ENCODE assay signal across 26 mouse cellular contexts in genomic region chr7:19426349-19426748, GRCm38 (mm10). TPM values are rescaled to one million over a fixed set of nuclear protein-coding genes. Genes with fewer than 3 reads are reported as not detected.
DNase-seq lines count a peak whose midpoint lies in the region; ATAC-seq and TF ChIP-seq lines count a peak whose summit lies in the region.
"Had no signal": no experiment of that assay in that cellular context is flagged by ENCODE, and none has a peak within 500 bp of the region (broad histone marks: within the 10 kb centered on the region; RNA-seq: fewer than 3 reads in every experiment).

No protein-coding gene starts in this region.

- no peak for DNase-seq in frontal cortex, postnatal 10 days (ENCODE audit: low spot score in 2 of 2)
- DNase-seq in left cerebral cortex, postnatal 36 days (ENCODE audit: low spot score in 2 of 2) = peak; percentile 47 to 56
- DNase-seq in left cerebral cortex, adult 8-10 months (ENCODE audit: low spot score in 2 of 2) = no peak
- no peak for DNase-seq in testis, postnatal 14 days (ENCODE audit: low spot score)
- DNase-seq in embryo, embryonic 11 days = no peak
- DNase-seq: adrenal gland, postnatal 14 days; cerebellum, adult 8-10 months; cerebellum, postnatal 36 days; gastrocnemius, postnatal 25 days; heart, adult 18-20 months; heart, postnatal 36 days; kidney, adult 11 months; kidney, postnatal 4 days; lung, postnatal 4 days; spleen, adult 18-20 months; thymus, postnatal 14 days had no signal

- no peak for TF ChIP-seq POLR2A in testis, adult 2 months (IDR thresholded peaks at IDR 0.05; ENCODE audit: control insufficient read depth, low read depth, low read length)

- no peak for TF ChIP-seq CTCF in testis, adult 2 months (IDR thresholded peaks at IDR 0.05; ENCODE audit: control insufficient read depth, insufficient read depth, insufficient replicate concordance, low read depth, low read length)

- peak overlapping the region; percentile 23 for H3K4me3 ChIP-seq in testis, adult 2 months (ENCODE audit: control insufficient read depth, low read depth, low read length)
- H3K4me3 ChIP-seq: embryonic facial prominence, embryonic 10.5 days; forebrain, embryonic 15.5 days; hindbrain, embryonic 13.5 days; kidney, embryonic 15.5 days had no signal

- intact Hi-C loops in left cerebral cortex, postnatal 36 days (cut with DNase I) = no loop called here

- ATAC-seq in frontal cortex, adult (ENCODE audit: low TSS enrichment) = peak; percentile 83
- ATAC-seq in megakaryocyte progenitor cell, adult 5-6 weeks (replicated peaks; ENCODE audit: poor library complexity) = 0 out of 2 replicates have a peak, but pooled peaks have one; percentile 15
- ATAC-seq: forebrain, embryonic 15.5 days had no signal

- peaks cover 14% of the 10 kb centered on the region for H3K4me1 ChIP-seq in testis, adult 2 months (ENCODE audit: control insufficient read depth, insufficient read depth, low read length)

- H3K27ac ChIP-seq in testis, adult 2 months (ENCODE audit: control insufficient read depth, insufficient read depth, low read depth, low read length) = no peak overlapping the region
- H3K27ac ChIP-seq: embryonic facial prominence, embryonic 10.5 days; forebrain, embryonic 15.5 days; hindbrain, embryonic 13.5 days; kidney, embryonic 15.5 days had no signal

- H3K36me3 ChIP-seq in testis, adult 2 months (ENCODE audit: control insufficient read depth, insufficient read depth, low read length) = no peaks in the 10 kb centered on the region

- H3K27me3 ChIP-seq in testis, adult 2 months (ENCODE audit: control insufficient read depth, insufficient read depth, low read length) = no peaks in the 10 kb centered on the region
- H3K27me3 ChIP-seq: forebrain, embryonic 15.5 days had no signal

RNA-seq across cellular contexts. Expression of gene Ckm, which starts 21.8 kb away (rescaled TPM):
- total RNA-seq in left cerebral cortex, postnatal 36 days (2021) = under 1 TPM; 0.35 to 0.41 TPM
- 10 to 100 TPM in 1 of 4 experiments, 1 to 10 TPM in 2, not detected in 1; 3.1 to 12.8 (median 9.4) TPM for total RNA-seq in left cerebral cortex, adult 8-10 months (2022)
- polyA plus RNA-seq in testis, adult 2 months (2012; rRNA removed) = 2.4 and 8.7 TPM in 2 replicates
- total RNA-seq in megakaryocyte progenitor cell, adult 5-6 weeks (2015) = 0.71 and 0.94 TPM in 2 replicates
- total RNA-seq in megakaryocyte progenitor cell, adult 5-6 weeks (2017) = 1.4 and 2.0 TPM in 2 replicates
- total RNA-seq: layer of hippocampus, postnatal 14 days; neutrophil, adult 5-6 weeks had no signal
- polyA plus RNA-seq: embryonic facial prominence, embryonic 10.5 days; G1E had no signal

RNA-seq across cellular contexts. Expression of gene Klc3, which starts 22.4 kb away (rescaled TPM):
- total RNA-seq in left cerebral cortex, postnatal 36 days (2021) = 1 to 10 TPM; 2.6 to 3.3 TPM
- 1 to 10 TPM; 4.5 to 5.9 (median 5.1) TPM for total RNA-seq in left cerebral cortex, adult 8-10 months (2022)
- 33.3 and 39.9 TPM in 2 replicates for polyA plus RNA-seq in testis, adult 2 months (2012; rRNA removed)
- total RNA-seq in megakaryocyte progenitor cell, adult 5-6 weeks (2015) = not detected in 2 replicates
- 0.10 TPM in 1 of 2 replicates, not detected in the other for total RNA-seq in megakaryocyte progenitor cell, adult 5-6 weeks (2017)

RNA-seq across cellular contexts. Expression of gene Mark4, which starts 32.3 kb away (rescaled TPM):
- total RNA-seq in left cerebral cortex, postnatal 36 days (2021) = 10 to 100 TPM; 76.8 to 77.7 TPM
- total RNA-seq in left cerebral cortex, adult 8-10 months (2022) = 10 to 100 TPM; 70.4 to 80.3 (median 76.2) TPM
- 13.2 and 14.1 TPM in 2 replicates for polyA plus RNA-seq in testis, adult 2 months (2012; rRNA removed)
- 10.3 and 11.0 TPM in 2 replicates for total RNA-seq in megakaryocyte progenitor cell, adult 5-6 weeks (2015)
- total RNA-seq in megakaryocyte progenitor cell, adult 5-6 weeks (2017) = 4.8 and 6.9 TPM in 2 replicates

RNA-seq across cellular contexts. Expression of gene Exoc3l2, which starts 36.8 kb away (rescaled TPM):
- total RNA-seq in left cerebral cortex, postnatal 36 days (2021) = under 1 TPM; 0.23 to 0.52 TPM
- total RNA-seq in left cerebral cortex, adult 8-10 months (2022) = 1 to 10 TPM in 1 of 4 experiments, under 1 TPM in 3; 0.59 to 1.1 (median 0.79) TPM
- 26.1 and 27.2 TPM in 2 replicates for polyA plus RNA-seq in testis, adult 2 months (2012; rRNA removed)
- 0.54 and 0.57 TPM in 2 replicates for total RNA-seq in megakaryocyte progenitor cell, adult 5-6 weeks (2015)
- 0.62 and 1.3 TPM in 2 replicates for total RNA-seq in megakaryocyte progenitor cell, adult 5-6 weeks (2017)
- total RNA-seq: G1E; neutrophil, adult 5-6 weeks had no signal

RNA-seq across cellular contexts. Expression of gene Ercc2, which starts 44.5 kb away (rescaled TPM):
- 10 to 100 TPM; 26.1 to 40.0 TPM for total RNA-seq in left cerebral cortex, postnatal 36 days (2021)
- 10 to 100 TPM; 25.7 to 36.8 (median 31.0) TPM for total RNA-seq in left cerebral cortex, adult 8-10 months (2022)
- polyA plus RNA-seq in testis, adult 2 months (2012; rRNA removed) = 50.6 and 53.3 TPM in 2 replicates
- total RNA-seq in megakaryocyte progenitor cell, adult 5-6 weeks (2015) = 10.7 and 11.2 TPM in 2 replicates
- total RNA-seq in megakaryocyte progenitor cell, adult 5-6 weeks (2017) = 26.5 and 31.6 TPM in 2 replicates

Comparison
In these comparisons a context has a peak if more than half of its experiments do, and no peak if none do; other contexts are left out.
1. DNase-seq: peak in left cerebral cortex, postnatal 36 days (2 of 2); none in frontal cortex, postnatal 10 days (0 of 2), left cerebral cortex, adult 8-10 months (0 of 2), testis, postnatal 14 days (single experiment) and embryo, embryonic 11 days (single experiment).
2. RNA of gene Mark4, which starts 32.3 kb away (total RNA-seq): 70.4 to 80.3 TPM in left cerebral cortex, adult 8-10 months and 76.8 to 77.7 TPM in left cerebral cortex, postnatal 36 days; 4.8 to 11.0 TPM in megakaryocyte progenitor cell, adult 5-6 weeks; every median in the first group is over 4 times any median in the second.